Mouse (Mus musculus): Measurements from ENCODE around the gene Srxn1. TPM values are rescaled to one million over a fixed set of nuclear protein-coding genes. Genes with fewer than 3 reads are reported as not detected.

The Srxn1 gene
- total RNA-seq (2012; rRNA removed) = not detected in 2 replicates
- total RNA-seq (2014; rRNA removed) = not detected in 2 replicates
- polyA plus RNA-seq (2012; ENCODE audit: insufficient read length, low read depth) = not detected in 2 replicates

GRCm38 (mm10) chr2:152105318-152106224 is at the start of gene Srxn1:
Gene Srxn1, plus strand, starts transcription at chr2:152105516.
- H3K4me1 ChIP-seq (ENCODE audit: control insufficient read depth in 1 of 2, insufficient read depth in 2 of 2) = no peaks in the 10 kb centered on the region; a peak in 1 of 4 replicates
- TF ChIP-seq JUN (IDR thresholded peaks at IDR 0.05; ENCODE audit: insufficient read depth, low read depth, low read length) (no peak), NRF1 (IDR thresholded peaks at IDR 0.05; ENCODE audit: low read depth, low read length) (no peak), TCF12 (IDR thresholded peaks at IDR 0.05; ENCODE audit: low read depth, low read length) (no peak), SIN3A (IDR thresholded peaks at IDR 0.05; ENCODE audit: low read length) (no peak), MAZ (IDR thresholded peaks at IDR 0.05; ENCODE audit: low read depth, low read length) (no peak), NELFE (IDR thresholded peaks at IDR 0.05; ENCODE audit: low read depth, low read length) (no peak), POLR2A (IDR thresholded peaks at IDR 0.05; ENCODE audit: low read depth, low read length) (no peak), MAFK (IDR thresholded peaks at IDR 0.05; ENCODE audit: insufficient replicate concordance, low read length) (no peak), RAD21 (IDR thresholded peaks at IDR 0.05; ENCODE audit: low read depth, low read length) (no peak), E2F4 (IDR thresholded peaks at IDR 0.05; ENCODE audit: insufficient replicate concordance, low read depth, low read length) (no peak), USF1 (IDR thresholded peaks at IDR 0.05; ENCODE audit: low read depth, low read length) (no peak), UBTF (IDR thresholded peaks at IDR 0.05; ENCODE audit: low read depth, low read length) (no peak), CTCF (conservative IDR thresholded peaks at IDR 0.05 in 1 of 2, IDR thresholded peaks at IDR 0.05 in 1 of 2; ENCODE audit: low read depth in 2 of 2, low read length in 2 of 2) (no peak), IRF4 (IDR thresholded peaks at IDR 0.05; ENCODE audit: low read depth, low read length) (no peak), MAX (IDR thresholded peaks at IDR 0.05; ENCODE audit: low read length) (no peak), SMC3 (IDR thresholded peaks at IDR 0.05; ENCODE audit: low read depth, low read length) (no peak), ZMIZ1 (IDR thresholded peaks at IDR 0.05; ENCODE audit: low read depth, low read length) (no peak), RCOR1 (conservative IDR thresholded peaks at IDR 0.05; ENCODE audit: low read depth, low read length) (no peak), HCFC1 (IDR thresholded peaks at IDR 0.05; ENCODE audit: low read depth, low read length) (no peak)
- H3K4me2 ChIP-seq (ENCODE audit: insufficient read depth, low read depth, poor library complexity, severe bottlenecking) = no peak within 1 kb of the TSS
- in situ Hi-C loops (cut with MboI; ENCODE audit: low pct_ligation_motif_present, low pct_unique_long_range_greater_than_20kb, low sequenced_read_pairs) (no loop called here), dilution Hi-C loops (cut with MboI; ENCODE audit: extremely low pct_ligation_motif_present, extremely low pct_unique_long_range_greater_than_20kb, low sequenced_read_pairs) (no loop called here)
- H3K9ac ChIP-seq (ENCODE audit: insufficient read depth, low read depth) = no peak within 1 kb of the TSS
- DNase-seq (ENCODE audit: extremely low read depth) = no peak
- no peak within 1 kb of the TSS for H3K27ac ChIP-seq (ENCODE audit: insufficient read depth, low read depth)
- H3K36me3 ChIP-seq (replicated peaks in 1 of 2; ENCODE audit: control insufficient read depth in 1 of 2, insufficient read depth in 1 of 2, low read length in 1 of 2) = no peaks in the 10 kb centered on the region
- no peaks in the 10 kb centered on the region for H3K79me2 ChIP-seq (replicated peaks; ENCODE audit: control insufficient read depth, extremely low read depth, insufficient read depth, poor library complexity, severe bottlenecking)
- H3K4me3 ChIP-seq (replicated peaks in 1 of 3; ENCODE audit: low read depth in 2 of 3, low read length in 2 of 3, poor library complexity in 1 of 3) = no peak within 1 kb of the TSS
- H3K9me3 ChIP-seq (replicated peaks; ENCODE audit: low read length) = peaks cover 24% of the 10 kb centered on the region
- peaks cover 65% of the 10 kb centered on the region for H3K27me3 ChIP-seq (replicated peaks)
